Mouse (Mus musculus): ENCODE measurements around the gene Nudt22.

Gene Nudt22

GRCm38 (mm10) chr19:6949951-6950350 is 46.0 kb downstream of the Nudt22 start:
- no peak for DNase-seq (ENCODE audit: low spot score)

GRCm38 (mm10) chr19:6949532-6949931 is 46.4 kb downstream of the Nudt22 start:
- DNase-seq (ENCODE audit: low spot score), result no peak

- no peak for DNase-seq (ENCODE audit: low spot score)
These were observed 47.7 kb downstream of the Nudt22 start for GRCm38 (mm10) chr19:6948186-6948585.

- DNase-seq (ENCODE audit: low spot score), result no peak
These were observed 48.2 kb downstream of the Nudt22 start for GRCm38 (mm10) chr19:6947742-6948141.

DNA sequence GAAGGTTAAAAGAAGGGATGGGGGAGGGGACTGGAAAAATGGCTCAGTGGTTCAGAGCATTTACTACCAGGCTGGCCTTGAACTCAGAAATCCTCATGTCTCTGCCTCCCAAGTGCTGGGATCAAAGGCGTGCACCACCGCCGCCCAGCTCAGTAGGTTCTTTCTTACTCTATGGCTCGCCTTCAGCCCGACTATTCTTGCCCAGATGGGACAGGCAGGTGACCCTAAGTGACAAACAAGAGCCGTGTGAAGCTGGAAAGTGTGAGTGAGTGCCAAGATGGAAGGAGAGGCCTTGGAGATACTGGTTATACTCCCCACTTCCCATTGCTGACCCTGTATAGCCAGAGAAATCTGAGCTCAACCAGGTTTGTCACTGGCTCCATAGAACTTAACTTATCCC is 52.2 kb downstream of the Nudt22 start:
- DNase-seq (ENCODE audit: low spot score), result no peak

Measured in lung, postnatal 25 days (tissue).